Mouse (Mus musculus) cerebellum, postnatal 36 days (tissue): ENCODE measurements around the gene Sdf2l1.
A peak's percentile ranks its signal among the peaks of the same experiment; 100 is the strongest.
"Not testable (repeated sequence)": the region's sequence is repeated elsewhere in the genome, so short reads cannot be mapped to it uniquely, and the experiment has no call there.

ENCODE experiments used
- DNase-seq, 2 experiments: peaks; one replicate each; pipeline ENCODE4 v3.0.0; 2021 to 2022; ENCODE audit warnings: mixed read lengths in 2 of 2

The Sdf2l1 gene

GRCm38 (mm10) chr16:17132089-17132905 is at the start of gene Sdf2l1:
TSS of gene Sdf2l1 (minus strand) at chr16:17132383.
- DNase-seq, result peak; percentile 97

- DNase-seq, result no peak
Measured at GRCm38 (mm10) chr16:17181382-17181781, 49.2 kb upstream of the Sdf2l1 start.

DNA sequence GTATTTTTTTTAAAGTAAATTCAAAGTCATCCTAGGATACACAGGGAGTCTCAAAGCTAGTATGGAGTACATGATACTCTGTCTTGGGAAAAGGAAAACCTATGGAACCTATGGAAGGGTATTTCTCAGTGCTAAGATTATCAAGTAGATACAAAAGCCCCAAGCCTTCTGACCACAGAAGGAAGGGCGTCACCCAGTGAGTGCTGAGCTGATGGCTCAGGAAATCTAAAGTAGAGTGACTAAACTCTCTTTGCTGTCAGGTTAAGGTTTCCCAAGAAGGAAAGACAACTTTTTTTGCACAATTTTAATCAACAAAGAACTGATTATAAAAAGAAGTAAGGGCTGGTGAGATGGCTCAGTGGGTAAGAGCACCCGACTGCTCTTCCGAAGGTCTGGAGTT is 47.5 kb upstream of the Sdf2l1 start:
- DNase-seq, result no peak

DNA sequence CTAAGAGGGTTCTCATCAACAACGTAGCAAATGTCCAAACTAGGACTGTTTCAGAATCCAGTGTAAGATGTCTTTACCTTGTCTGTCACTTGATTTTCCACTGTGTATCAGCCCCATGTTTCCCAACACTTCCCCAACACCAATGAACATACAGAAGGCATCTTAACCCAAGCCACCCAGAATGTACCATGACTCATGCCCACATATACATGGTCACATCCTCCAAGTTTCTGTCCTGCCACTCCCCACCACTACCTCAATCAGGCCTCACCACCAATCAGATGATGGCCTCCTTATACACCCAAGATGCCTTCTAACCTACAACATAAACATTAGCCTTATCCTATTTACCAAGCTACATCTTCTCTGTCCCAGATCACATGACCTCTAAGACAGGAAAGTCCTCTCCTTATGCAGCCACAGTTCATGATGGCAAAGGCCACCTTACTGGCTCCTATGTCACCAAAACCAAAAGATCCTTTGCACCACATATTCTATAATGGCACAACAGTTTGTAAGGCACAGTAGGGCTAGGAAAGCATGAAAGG is 45.5 kb upstream of the Sdf2l1 start:
- DNase-seq, result no peak

- DNase-seq, result no peak
Measured at GRCm38 (mm10) chr16:17175765-17176164, 43.6 kb upstream of the Sdf2l1 start.

DNA sequence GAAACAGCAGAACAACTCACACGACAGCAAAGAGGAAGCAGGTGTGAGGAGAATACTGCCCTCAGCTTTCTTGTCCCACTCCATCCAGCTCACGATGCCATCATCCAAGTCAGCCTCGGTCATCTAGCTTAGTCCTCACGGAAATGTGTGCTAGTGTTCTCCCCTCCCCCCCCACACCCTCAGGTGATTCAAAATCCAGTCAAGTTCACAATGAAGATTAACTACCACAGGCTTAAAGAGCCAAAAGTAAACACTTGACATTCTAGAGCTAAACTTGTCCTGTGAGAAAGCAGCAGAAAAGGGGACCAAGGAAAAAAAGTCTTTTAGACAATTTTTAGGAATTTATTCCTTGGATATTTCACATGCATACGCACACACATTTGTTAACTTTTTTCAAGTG is 35.9 kb upstream of the Sdf2l1 start:
- DNase-seq, result no peak

- DNase-seq, result no peak
Measured at GRCm38 (mm10) chr16:17167179-17167578, 35.0 kb upstream of the Sdf2l1 start.

- not testable (repeated sequence) for DNase-seq
Measured at GRCm38 (mm10) chr16:17165478-17165877, 33.3 kb upstream of the Sdf2l1 start.

DNA sequence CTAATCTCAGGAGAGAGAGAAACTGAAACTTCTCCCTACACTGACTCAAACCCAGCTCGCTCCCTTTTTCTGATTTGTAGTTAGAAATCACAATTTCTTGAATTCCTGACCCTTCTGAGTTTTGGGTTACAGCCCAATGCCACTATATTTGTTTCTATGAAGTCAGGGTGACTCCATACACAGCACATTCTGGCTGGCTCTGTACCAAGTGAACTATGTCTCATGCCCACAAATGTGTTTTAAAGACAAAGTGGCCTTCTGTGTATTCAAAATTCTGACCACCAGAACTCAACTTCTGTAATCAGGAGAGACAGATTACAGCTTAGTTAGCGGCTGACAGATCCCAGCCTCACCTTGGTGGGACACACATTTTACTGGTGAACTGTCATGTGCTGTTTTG is 22.2 kb upstream of the Sdf2l1 start:
- DNase-seq, result no peak

GRCm38 (mm10) chr16:17151874-17152273 is 19.7 kb upstream of the Sdf2l1 start:
- no peak for DNase-seq

DNA sequence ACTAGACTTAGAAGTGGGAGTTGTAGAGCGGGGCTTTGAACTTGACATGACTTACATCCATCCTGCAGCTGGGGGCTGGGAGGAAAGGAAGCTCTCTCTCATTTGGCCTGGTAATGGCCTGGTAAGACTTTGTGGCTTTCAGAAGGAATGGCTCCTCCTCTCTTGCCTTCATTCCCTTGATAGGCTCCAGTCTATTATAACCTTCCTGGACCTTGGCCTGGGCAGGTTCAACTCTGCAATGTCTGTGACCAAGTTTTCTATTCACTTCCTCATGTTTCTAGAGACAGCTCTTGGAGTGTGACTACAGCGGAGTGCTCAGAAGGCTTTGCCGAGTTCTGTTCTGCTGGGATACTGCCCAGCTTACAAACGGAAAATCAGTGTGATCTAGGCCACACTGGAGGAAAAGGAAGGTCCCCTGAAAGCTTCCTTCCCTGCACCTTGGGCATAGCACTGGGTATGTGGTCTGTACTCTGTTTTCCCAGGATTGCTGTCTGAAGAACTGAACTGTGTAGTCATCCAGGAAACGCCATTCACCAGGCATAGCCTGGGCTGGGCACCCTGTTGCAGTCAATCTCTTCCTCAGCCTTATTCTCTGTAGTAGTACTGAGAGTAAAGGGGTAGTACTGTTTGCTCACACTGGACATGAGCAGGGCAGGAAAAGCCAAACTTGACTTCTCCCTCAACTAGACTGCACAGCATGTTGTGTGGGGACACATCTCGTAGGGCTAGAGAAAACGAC is 18.5 kb upstream of the Sdf2l1 start:
- DNase-seq, result no peak

GRCm38 (mm10) chr16:17148084-17148483 is 15.9 kb upstream of the Sdf2l1 start:
- DNase-seq, result peak in 1 of 2 experiments; percentile 13

DNA sequence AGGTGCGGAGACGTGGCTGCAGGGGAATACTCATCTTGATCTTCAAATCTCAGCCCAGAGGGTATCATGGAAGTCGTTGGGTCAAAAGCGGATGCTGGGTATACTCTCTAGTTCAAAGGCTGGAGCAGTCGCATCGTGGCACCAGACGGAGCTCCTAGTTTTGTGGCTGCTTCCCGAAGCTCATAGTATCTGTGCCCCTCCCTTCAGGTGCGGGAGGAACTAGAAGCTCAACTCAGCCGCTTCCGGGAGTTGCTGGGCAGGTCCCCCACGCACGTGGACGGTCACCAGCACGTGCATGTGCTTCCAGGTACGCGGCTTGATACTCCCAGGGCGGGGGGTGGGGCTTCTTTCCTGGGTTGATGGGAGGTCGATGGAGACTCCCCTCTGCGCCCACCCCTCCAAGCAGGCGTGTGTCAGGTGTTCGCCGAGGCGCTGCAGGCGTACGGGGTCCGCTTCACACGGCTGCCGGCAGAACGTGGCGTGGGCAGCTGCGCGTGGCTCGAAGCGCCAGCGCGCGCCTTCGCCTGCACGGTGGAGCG is 15.3 kb upstream of the Sdf2l1 start:
- DNase-seq, result peak in 1 of 2 experiments; percentile 19

- DNase-seq, result peak; percentile 80 to 85
Measured at GRCm38 (mm10) chr16:17146772-17147235, 14.6 kb upstream of the Sdf2l1 start, which contains the start of gene Ccdc116. TSS of gene Ccdc116 (minus strand) at chr16:17147229.

- no peak for DNase-seq
Measured at GRCm38 (mm10) chr16:17144339-17144738, 12.2 kb upstream of the Sdf2l1 start, which contains the start of gene Ydjc. TSS of gene Ydjc (plus strand) at chr16:17144621.

DNA sequence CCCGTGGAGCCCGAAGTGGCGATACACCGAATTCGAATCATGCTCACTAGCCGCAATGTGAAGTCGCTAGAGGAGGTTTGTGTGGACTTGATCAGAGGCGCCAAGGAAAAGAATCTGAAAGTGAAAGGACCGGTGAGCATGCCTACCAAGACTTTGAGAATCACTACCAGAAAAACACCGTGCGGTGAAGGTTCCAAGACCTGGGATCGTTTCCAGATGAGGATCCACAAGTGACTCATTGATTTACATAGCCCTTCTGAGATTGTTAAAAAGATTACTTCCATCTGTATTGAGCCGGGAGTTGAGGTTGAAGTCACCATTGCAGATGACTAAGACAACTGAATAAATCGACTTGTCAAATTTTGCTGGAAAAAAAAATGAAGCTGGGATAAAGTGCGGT is 5.2 kb upstream of the Sdf2l1 start:
- DNase-seq, result no peak

GRCm38 (mm10) chr16:17132906-17133200 is 670 bp upstream of the Sdf2l1 start:
- DNase-seq, result no peak

DNA sequence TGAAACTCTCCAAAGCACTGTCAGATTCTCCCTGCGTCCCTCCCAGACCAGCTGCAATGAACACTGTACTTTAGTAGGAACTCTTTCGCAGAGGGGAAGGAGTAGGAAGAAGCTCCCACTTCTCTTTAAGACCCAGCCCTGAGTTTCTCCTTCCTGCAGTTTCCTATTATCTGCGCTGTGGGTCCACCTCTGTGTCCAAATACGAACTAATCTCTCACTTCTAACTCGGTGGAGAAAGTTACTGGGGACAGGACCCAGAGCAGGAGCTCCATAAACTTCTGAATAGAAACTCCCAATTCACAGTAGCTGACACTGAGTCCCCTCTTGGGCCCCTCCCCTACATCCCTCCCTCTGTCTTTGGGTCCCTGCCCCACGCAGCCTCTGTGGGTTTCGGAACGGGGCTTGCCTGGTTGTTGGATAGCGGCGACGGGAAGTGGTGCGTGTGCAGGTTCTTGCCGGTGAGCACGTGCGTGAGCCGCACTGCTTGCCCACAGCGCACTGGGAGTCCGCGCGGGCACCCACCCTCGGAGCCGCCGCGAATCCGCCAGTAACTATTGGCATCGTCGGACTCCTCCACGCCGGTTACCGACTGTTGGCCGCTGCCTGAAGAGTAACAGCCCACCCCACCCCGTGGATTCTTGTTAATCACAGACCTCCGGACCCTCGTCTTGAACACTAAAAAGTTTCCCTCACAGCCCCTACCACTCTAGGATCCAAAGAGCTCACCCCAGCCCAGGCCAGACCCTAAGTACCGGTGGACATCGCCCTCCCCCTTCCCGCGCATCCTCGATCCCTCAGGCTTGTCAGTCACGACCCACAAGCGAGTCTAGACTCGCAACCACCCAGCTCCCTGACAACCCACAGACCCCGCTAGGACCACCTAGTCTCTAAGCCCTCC is 743 bp downstream of the Sdf2l1 start:
- DNase-seq, result peak in 1 of 2 experiments; percentile 14

- peak in 1 of 2 experiments; percentile 27 for DNase-seq
Measured at GRCm38 (mm10) chr16:17127292-17127691, 4.9 kb downstream of the Sdf2l1 start.

GRCm38 (mm10) chr16:17124871-17125520 is 7.2 kb downstream of the Sdf2l1 start, which contains the start of gene 2610318N02Rik:
TSS of gene 2610318N02Rik (minus strand) at chr16:17125167.
- DNase-seq, result peak; percentile 52 to 65

DNA sequence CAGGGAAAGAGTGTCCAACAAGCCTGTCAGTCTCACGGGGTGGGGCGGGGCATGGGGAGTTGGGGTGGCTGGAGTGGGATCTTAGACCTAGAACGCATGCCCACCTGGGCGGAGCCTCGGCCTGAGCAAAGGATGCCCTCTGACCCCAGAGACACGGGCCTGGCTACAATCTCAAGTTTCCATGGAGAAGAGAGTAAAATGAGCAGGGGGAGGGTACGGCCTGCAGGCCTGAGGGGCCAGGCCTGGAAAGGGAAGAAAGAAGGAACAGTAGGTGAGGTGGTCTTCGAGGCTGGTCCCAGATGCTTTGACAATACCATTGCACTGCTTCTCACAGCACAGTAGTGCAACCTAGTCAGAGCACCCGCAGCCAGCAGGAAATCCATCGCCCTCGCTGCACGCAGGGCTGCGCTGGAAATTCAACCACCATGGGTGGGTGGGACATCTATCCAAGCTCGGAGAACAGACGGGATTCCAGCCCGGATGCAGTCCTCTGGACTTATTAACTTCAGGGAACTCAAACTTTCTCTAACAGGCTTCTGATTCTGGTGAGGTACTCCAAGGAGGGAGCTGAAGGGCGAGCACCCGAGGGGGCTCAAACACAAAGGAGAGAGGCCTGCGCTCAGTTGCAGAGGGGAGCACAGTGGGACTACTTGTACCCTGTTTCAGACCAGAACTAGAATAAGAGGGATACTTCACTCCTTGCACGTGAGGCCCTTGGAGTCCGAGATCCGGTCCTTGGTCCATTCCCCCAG is 7.9 kb downstream of the Sdf2l1 start:
- DNase-seq, result no peak
